Mouse (Mus musculus) spleen, adult 2 months (tissue): ENCODE measurements around the gene Fgfr2.

ENCODE experiments used
- CTCF ChIP-seq: fragments of 200-500 bp; IDR thresholded peaks from 2 replicates; pipeline ENCODE4 v1.5.1; 2011; ENCODE audit warnings: mild to moderate bottlenecking, inconsistent platforms; ENCODE audit not compliant: insufficient read depth, insufficient read length, insufficient replicate concordance; ENCODE audit errors: extremely low read depth
- POLR2A ChIP-seq: fragments of 200-500 bp; IDR thresholded peaks from 2 replicates; pipeline ENCODE4 v1.6.1; 2011; ENCODE audit warnings: low read depth, low read length, inconsistent platforms

- TF ChIP-seq POLR2A (no peak), CTCF (no peak)
Observed at GRCm38 (mm10) chr7:132724501-132725062, 398.6 kb downstream of the Fgfr2 start.
